Mouse (Mus musculus) cerebellum, adult (tissue): Measurements from ENCODE around the gene Scarb2.
"Not testable (repeated sequence)": the region's sequence is repeated elsewhere in the genome, so short reads cannot be mapped to it uniquely, and the experiment has no call there.

ENCODE experiments used
- ATAC-seq: cut with Nextera tagmentation; 2 replicates; pipeline ENCODE4 v1.9.2; 2017; ENCODE audit warnings: mild to moderate bottlenecking, moderate library complexity, mixed read lengths; ENCODE audit not compliant: insufficient number of reproducible peaks, low FRiP score, low TSS enrichment

The Scarb2 gene

DNA sequence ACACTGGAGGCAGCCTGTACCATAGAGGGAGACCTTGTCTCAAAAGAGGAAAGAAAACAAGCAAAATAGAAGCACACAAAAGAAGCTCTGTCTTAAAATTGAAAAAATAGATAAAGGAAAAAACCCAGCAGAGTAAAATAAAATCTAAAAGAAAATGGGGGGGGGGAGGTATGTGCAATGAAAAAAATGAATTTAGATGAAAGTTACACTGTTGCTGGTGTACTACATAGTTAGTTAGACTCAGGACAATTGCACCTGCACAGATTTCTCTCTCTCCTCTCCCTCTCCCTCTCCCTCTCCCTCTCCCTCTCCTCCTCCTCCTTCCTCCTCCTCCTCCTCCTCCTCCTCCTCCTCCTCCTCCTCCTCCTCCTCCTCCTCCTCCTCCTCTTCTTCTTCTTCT lies at the start of gene Scarb2:
Scarb2 (minus strand) TSS at position 101 of the 400 bp plus-strand sequence.
- ATAC-seq = no peak

DNA sequence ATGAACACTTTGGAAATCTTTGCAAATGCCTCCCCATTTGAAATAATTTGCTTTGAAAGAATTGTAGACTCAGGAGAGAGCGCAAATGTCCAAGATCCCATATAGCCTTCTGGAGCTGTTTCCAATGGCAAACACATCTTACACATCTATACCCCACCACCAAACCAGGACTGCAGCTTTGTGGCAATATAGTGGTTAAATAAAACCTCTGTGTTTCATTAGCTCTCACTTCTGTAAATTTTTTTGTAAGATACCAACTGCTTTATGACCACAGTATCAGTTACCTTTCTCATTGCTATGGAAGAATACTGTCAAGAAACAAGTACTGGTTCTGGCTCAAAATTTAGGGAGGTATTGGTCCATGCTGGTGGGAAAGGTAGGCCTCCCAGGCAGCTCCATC lies 49.3 kb upstream of the Scarb2 start:
- no peak for ATAC-seq

DNA sequence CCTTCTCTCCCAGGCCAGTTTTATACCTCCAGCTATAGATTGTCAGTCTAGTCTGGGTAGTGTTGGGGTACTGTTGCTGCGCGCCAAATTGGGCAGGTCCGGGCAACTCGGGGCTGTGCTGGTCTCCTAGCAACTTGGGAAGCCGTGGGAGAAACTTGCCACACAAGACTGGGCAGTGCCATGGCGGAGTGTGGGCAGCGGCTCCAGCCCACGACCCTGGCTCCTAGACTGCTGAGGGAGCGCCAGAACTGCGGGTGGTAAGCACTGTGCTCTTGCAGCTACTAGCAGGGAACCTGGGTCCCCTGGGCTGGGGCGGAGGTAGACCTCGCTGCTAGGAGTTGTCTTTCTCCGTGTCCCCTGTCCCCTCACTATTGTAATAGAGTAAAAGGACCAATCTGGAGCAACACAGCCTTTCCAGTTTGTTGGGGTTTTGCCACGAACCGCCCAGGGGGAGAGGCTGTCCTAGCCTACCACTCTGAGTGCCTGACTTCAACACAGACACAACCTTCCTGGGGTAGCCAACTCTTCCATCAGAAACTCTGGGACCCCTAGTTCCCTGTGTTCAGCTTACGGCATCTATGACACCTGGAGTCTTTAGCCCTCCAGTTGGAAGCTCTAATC lies 48.4 kb upstream of the Scarb2 start, which contains the start of gene Fam47e:
Fam47e (plus strand) TSS at position 179 of the 621 bp plus-strand sequence.
- no peak for ATAC-seq

DNA sequence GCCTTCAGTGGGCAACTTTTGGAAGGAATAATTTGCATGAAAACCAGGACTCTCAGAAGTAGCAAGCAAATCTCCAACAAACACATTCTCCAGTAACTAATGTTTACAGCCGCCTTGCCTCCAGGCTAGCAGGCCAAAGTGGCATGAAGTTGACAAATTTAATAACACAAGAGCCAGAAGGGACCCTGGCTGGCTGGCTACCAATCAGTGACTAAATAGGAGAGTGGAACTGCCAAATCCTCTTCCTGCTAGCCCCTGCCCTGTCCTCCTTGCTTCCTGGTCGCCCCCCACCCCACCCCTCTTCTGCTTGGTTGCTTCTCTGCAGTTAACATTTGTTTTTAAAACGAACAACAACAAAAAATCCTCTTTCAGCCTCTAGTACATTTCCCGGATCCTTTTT lies 47.8 kb upstream of the Scarb2 start:
- ATAC-seq = no peak

DNA sequence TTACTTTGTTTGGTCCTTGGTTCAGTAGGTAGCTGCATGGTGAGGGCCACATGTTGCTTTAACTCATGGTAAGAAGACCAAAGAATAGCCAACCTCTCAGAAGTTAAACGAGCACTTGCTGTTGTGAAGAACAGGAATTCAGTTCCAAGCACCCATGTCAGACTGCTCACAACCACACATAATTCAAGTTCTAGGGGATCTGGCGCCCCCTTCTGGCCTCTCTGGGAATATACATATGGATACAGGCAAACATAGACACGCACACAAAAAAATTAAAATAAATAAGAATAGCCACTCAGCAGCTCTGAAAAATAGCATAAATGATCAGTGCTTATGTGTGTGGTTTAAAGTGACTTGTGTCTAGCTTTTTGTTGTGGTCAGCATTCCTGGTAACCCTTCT lies 47.3 kb upstream of the Scarb2 start:
- ATAC-seq = no peak

DNA sequence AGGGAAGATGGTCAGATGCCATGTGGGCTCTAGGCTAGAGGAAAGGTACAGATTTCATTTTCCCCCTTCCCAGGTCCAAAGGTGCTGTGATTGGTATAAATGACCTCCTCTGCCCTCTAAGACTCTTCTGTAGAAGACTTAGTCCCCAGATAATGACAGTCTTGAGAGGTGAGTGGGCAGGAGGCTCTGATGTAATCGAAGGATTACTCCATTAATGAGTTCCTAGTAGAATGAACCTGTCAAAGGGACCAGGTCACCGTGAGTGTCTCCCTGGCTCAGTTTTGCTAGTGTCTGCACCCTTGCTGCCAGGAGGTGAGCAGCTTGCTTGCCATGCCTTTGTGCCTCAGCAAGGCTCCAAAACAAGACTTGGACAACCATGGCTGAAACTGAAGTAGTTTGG lies 46.0 kb upstream of the Scarb2 start:
- no peak for ATAC-seq

DNA sequence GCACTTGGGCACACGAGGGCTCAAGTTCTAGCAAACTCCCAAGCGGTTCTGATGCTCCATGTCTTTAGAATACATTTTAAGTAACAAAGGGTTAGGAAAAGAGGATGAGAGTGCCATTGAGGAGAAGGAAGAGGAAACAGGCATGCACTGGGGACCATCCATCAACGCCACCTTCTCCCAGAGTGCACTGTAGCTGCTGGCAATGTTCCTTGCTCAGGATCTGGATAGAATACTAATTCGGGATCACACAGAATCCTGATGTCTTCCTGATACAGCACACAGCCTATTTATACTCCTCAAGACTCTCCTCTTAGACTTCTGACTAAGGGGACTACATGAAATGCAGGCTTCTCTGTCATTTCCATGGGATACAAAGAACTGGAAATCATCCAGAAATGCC lies 33.1 kb upstream of the Scarb2 start:
- no peak for ATAC-seq

DNA sequence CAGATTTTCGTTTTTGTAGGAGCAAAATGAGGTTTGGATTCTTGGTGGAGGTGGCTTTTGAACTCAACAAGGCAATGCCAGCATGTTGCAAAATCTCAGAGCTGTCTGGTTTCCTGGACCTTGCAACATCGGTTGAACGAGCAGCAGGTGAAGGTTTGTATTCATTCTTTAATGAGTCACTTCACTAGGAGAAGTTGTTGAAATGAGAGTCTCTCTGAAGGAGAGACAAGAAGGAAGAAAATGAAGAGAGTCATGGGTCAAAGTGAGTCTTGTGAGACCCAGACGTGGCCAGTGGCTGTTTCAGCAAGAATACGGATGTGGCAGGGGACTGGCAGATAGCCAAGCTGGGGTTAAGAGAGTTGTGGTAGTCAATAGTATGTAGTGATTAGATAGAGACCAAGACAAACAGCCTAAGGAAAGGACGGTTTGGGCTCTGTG lies 18.2 kb upstream of the Scarb2 start:
- no peak for ATAC-seq

DNA sequence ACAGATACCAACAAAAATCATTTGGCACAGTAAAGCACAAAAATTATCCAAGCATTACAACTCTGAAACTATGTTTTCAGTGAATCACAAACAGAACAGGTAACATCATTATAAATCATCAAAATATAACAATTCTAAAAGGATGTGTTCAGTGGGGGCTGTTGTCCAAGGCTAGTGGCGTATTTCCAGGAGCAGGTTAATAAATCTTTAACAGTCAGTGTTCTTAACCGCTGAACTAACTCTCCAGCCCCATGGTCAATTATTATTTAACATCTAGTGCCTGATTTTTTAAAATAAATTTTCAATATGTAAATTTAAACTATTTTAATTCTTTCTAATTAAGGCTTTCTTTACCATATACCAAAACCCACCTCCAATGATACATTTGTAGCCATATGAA lies 14.5 kb upstream of the Scarb2 start:
- not testable (repeated sequence) for ATAC-seq

DNA sequence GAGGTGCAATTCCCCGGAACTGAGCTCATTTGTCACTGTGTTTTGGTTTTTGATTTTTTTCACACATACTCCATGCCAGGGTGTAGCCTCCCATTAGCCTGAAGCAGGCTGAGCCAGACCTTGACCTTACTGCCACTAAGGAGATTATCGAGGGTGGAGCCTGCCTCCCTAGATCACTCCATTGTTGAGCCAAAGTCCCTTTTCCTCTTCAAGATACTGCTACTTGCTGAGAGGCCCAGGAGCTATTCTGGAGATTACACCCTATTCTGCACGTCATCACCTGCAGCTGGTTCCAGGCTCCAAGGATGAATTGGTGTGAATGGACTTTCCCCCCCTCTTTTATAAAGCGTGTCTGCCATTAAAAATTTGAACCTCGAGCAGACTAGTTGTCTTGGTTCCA lies 5.4 kb upstream of the Scarb2 start:
- ATAC-seq = no peak

DNA sequence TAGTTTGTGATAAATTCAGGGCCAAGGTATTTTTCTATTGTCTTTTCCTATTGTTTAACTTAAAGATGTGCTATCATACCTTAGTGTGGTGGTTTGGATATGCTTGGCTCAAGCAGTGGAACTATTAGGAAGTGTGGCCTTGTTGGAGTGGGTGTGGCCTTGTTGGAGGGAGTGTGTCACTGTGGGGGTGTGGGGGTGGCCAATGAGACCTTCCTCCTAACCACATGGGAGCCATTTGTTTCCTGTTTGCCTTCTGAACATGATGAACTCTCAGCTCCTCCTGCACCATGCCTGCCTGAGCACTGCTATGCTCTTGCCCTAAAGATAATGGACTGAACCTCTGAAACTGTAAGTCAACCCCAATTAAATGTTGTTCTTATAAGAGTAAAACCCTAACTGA lies 4.6 kb upstream of the Scarb2 start:
- no peak for ATAC-seq

DNA sequence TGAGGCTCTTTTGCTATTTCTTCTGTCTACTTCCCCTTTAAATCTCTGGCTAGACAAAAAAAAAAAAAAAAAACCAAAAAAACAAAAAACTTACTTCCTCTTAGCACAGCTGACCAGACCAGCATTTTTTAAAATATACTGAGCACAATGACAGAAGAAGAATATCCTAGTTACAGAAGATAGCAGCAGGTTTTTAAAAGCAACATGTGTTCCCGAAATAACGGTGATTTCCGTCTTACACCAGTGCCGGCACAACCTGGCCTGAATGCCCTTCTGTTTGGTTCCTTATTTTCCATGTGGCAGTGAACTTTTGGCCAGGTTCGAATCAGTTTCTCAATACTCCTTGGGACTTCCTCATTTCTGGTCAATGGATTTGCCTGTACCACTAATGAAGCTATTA lies 2.2 kb upstream of the Scarb2 start:
- no peak for ATAC-seq

DNA sequence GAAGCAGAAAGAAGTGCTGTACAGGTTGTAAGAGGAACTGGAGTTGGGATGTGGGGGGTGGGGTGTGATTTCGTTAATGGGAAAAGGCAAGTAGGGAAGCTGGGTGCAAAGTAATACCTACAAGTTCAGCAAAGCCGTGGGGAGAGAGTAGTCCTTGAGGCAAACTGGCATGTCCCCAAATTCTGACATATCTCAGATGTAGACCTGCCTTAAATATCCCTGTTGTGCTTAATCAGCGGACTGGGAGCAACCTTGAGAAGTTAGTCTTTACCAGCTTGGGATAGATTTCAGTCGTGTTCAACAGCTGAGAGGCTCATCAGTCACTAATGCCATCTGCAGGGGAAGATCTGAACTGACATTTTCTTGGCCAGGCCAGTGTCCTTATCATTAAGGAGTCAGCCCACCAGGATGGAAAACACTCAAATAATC lies 318 bp downstream of the Scarb2 start:
- no peak for ATAC-seq

DNA sequence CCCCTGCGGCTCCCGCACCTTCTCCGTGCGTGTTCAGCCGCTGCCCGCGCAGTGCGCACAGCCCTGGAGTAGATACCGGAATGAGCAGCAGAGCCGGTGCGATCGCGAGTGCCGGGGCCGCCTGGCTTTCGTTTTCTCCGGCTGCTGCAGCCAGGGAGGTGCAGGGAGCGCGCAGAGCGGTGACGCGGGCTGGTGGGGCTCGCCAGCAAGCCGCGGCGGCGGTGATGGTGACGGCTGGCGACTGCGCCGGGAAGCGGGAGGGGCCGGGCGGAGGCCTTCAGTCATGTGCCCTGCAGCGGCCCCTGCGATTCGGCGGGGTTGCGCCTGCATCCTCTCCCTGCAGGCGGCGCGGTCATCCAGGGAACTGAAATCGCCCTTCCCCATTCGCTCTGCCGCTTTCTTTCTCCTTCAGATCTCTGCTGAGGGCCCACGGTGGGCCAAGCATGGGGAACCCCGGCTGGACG lies 1.2 kb downstream of the Scarb2 start:
- peak; percentile 94 for ATAC-seq

DNA sequence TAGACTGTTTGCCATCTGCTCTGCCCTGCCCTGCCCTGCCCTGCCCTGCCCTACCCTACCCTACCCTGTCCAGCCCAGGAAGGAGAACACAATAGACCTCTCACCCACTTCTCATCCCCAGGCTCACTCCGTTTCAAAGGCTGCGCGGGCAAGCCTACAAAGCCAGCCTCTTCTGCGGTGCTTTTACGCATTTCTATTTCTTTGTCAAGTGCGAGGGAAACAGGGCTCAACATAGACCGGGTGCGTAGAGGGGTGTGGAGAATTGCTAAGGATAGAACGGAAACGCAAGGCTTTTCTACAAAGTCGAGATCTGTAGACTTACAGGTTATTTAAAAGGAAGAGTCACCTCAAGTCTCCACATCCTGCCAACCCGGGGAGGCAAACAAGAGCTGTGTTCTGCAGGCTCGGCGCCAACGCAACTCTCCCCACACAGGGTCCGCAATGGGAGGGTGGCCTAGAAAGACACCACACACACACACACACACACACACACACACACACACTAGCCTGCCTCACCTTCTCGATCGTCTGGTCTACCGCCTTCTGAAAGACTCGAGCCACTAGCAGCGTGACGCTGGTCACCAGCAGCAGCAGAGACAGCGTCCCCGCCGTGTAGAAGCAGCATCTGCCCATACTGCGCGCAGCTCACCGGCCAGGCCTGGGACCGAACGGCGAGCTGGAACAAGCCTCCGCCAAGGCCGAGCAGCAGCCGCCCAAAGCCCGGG lies 1.8 kb downstream of the Scarb2 start:
- ATAC-seq = no peak; the same call in 1 of the 2 replicates

DNA sequence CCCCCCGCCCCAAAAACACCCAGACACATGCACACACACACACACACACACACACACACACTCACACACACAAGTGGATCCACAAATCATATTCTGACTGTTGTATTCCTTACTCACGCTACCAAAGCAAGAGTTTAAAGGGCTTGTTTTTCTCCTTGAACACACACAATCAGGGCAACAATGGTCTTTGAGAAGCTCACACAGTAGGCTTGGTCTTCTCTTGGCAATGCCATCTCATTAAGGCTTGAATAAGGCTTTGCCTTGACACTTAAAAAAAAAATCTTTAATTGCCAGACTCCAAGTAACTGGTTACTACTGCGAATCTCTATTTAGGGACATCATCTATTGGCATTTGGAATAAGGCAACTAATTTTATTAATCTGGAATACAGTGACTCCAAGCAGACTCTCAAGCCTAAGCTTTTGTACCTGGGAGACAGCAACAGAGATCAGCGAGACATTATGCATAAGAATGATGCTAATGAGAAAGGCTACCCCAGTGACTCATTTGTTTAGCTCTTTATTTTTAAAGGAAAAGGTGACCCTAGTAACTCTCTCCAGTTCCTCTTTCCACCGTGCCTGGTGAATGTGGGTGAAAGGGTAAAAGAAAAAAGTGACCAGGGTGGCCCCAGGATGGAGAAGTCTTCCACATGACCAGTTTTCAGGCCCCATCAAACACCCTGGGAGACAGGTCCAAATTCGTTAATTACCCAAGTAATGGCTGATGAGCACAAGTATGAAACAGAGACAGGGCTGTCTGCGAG lies 2.6 kb downstream of the Scarb2 start:
- ATAC-seq = no peak

DNA sequence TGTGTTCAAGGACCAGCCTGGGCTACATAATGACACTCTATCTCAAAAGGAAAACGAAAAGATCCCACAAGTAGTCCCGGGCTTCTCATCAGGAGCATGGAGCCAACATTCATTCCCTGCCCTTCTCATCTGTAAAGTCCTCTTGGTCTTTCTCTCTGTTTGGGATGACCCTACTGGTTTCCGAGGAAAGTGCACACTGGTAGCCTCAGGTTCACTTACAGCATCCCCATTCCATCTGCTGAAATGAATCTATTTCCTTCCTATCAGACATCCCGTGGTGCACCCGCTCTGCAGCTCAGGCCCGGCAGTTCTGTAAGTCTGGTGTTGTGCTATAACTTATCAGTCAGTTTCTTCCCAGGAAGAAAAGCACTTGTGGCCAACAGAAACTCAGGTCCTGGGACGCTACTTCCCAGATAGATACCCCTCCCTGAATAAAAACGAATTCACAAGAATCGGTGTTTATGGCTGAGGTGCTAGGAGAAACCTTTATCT lies 3.2 kb downstream of the Scarb2 start:
- ATAC-seq = no peak

DNA sequence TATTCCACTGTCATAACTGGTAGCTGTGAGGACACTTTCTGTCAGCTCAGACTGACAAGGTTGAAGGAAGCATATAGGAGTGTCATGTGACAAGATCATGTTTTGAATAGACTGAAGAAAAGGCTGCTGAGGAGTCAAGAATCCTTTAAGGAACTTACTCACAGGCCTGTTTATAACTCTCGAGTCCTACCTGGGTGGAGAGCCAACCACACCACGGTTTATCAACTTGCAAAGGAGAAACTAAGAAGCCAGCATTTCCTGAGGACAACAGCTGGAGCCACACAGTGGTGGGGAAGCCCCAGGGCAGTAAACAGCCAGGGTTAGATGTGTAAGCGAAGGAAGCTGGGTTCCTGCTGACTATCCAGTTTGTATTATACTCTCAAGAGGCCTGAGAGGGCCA lies 7.3 kb downstream of the Scarb2 start:
- ATAC-seq = no peak

DNA sequence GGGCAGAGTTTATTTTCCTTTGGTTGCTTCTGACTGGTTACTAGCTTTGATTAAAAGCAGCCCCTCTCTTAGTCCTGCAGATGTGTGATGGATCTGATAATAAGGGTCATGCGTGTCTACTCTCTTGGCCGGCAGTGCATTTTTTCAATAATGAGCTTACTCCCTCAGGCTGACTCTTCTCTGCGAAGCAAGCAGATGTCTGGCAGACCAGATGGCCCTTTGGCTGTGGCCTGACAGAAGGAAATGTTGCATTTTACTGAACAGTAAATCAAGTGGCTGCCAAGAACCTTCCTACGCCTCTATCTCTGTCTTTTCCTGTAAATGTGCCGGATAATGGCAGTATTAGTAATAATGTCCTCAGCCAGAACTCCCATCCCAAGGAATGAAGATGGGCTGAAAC lies 8.0 kb downstream of the Scarb2 start:
- peak; percentile 63; the same call in 1 of the 2 replicates for ATAC-seq

DNA sequence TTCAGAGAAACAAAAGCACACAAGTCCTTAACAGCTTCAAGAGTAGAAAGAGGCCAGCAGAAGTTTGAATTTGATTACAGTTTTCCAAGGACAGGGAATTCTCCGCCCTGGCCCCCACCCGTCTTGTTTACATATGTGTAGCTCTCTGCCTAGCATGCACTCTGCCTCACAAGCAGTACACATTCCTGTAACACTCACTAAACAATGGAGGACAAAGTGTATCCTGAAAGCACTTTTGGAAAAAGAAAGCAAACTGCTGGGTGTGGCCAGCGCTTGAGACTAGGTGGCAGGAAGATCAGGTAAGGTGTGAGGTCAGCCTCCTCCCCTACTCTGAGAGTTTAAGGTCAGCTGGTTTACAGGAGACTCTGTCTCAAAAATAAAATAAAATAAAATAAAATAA lies 8.4 kb downstream of the Scarb2 start:
- no peak for ATAC-seq

DNA sequence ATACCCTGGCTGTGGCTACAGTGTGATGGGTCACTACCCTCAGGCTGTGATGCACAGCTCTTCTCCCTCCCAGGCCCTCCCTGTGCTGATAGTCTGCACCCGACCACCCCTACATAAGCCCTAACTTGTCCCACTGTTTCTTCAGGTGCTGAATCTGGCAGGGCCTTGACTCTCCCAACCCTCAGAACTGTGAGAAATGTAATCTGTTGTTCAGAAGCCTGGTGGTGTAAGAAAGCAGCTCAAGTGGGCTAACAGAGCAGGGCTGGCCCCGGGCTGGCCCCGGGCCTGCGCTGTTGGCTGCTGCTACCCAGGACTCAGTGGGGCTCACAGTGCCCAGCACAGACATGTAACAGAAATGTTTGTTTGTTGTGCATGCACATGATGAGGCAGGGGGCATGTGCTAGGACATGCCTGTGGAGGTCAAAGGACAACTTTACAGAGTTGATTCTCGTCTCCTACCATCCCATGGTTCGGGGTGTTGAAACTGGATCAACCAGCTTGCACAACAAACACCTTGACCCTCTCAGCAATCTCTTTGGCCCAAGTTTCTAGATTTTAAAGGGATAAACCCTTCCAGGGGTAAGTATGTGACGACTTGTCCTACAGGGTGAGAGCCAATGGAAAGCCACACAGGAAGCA lies 10.7 kb downstream of the Scarb2 start:
- ATAC-seq = no peak
